Mouse (Mus musculus): ENCODE results near the gene Cenpi. TPM values are rescaled to one million over a fixed set of nuclear protein-coding genes. Genes with fewer than 3 reads are reported as not detected.
"Not testable (repeated sequence)": the region's sequence is repeated elsewhere in the genome, so short reads cannot be mapped to it uniquely, and the experiment has no call there.

Gene Cenpi
- polyA plus RNA-seq, 1 experiment from 2014 or later = 6.6 TPM

GRCm38 (mm10) chrX:134300219-134300618 is 7.7 kb upstream of the Cenpi start:
- Histone ChIP-seq H3K9ac (no peak overlapping the region), H3K4me3 (no peak overlapping the region), H3K27me3 (no peaks in the 10 kb centered on the region), H3K4me1 (replicated peaks) (peaks cover 15% of the 10 kb centered on the region), H3K36me3 (0 out of 2 replicates have a peak, but pooled peaks cover 7% of the 10 kb centered on the region), H3K27ac (replicated peaks) (no peak overlapping the region), H3K9me3 (no peaks in the 10 kb centered on the region), H3K4me2 (0 out of 2 replicates have a peak overlapping the region, but pooled peaks have one; percentile 32)
- 54% methylated on average over 5 of the region's 5 CpGs for WGBS
- ATAC-seq (ENCODE audit: low read depth) = no peak

GRCm38 (mm10) chrX:134303287-134303686 is 4.6 kb upstream of the Cenpi start:
- H3K9ac ChIP-seq = no peak overlapping the region
- no peaks in the 10 kb centered on the region for H3K27me3 ChIP-seq
- no peak overlapping the region for H3K4me2 ChIP-seq
- 94% methylated on average over 1 of the region's 1 CpGs for WGBS
- H3K9me3 ChIP-seq = no peaks in the 10 kb centered on the region
- H3K27ac ChIP-seq (replicated peaks) = no peak overlapping the region
- peaks cover 16% of the 10 kb centered on the region for H3K4me1 ChIP-seq (replicated peaks)
- 0 out of 2 replicates have a peak, but pooled peaks cover 7% of the 10 kb centered on the region for H3K36me3 ChIP-seq
- no peak for ATAC-seq (ENCODE audit: low read depth)
- H3K4me3 ChIP-seq = no peak overlapping the region

DNA sequence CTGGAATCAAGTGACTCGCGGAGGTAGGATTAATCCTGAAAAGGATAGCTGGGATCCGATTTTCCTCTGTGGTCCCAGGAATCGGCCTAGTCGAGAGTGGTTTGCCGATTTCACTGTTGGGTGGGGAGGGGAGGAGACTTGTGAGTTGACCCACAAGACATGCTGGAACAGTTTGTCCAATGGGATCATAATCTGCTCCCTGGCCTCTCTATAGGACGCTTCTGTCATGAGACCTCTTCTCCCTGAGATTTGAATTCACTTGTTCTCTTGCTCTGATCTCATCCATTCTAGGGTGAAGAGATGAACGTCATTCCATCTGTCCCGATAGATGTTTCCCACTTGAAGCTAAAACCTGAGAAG is 371 bp downstream of the Cenpi start:
- peak overlapping the region; percentile 55 for H3K4me2 ChIP-seq
- H3K36me3 ChIP-seq = 0 out of 2 replicates have a peak, but pooled peaks cover 7% of the 10 kb centered on the region
- 20% methylated on average over 9 of the region's 9 CpGs for WGBS
- H3K4me1 ChIP-seq (replicated peaks) = peaks cover 3% of the 10 kb centered on the region; the same call in 1 of the 2 replicates
- peak overlapping the region; percentile 37 for H3K4me3 ChIP-seq
- H3K9me3 ChIP-seq = no peaks in the 10 kb centered on the region
- H3K27me3 ChIP-seq = no peaks in the 10 kb centered on the region
- peak; percentile 66 for ATAC-seq (ENCODE audit: low read depth)
- peak overlapping the region; percentile 43; the same call in 1 of the 2 replicates for H3K9ac ChIP-seq
- H3K27ac ChIP-seq (replicated peaks) = no peak overlapping the region

DNA sequence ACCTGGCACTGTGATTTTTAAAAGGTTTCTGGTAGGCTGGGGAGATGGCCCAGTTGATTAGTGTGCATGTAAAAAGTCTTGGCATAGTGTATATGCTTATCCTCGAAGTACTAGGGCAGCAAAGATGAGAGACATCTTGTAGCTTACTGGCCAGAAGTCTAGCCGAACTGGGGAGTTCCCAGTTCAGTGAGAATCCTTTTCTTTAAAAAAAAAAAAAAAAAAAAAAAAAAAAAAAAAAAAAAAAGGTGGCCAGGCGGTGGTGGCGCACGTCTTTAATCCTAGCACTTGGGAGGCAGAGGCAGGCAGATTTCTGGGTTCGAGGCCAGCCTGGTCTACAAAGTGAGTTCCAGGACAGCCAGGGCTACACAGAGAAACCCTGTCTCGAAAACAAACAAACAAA is 3.3 kb downstream of the Cenpi start:
- not testable (repeated sequence) for H3K9ac ChIP-seq; H3K27ac ChIP-seq (replicated peaks); H3K4me2 ChIP-seq; H3K36me3 ChIP-seq; H3K9me3 ChIP-seq; H3K4me1 ChIP-seq (replicated peaks); H3K27me3 ChIP-seq; ATAC-seq (ENCODE audit: low read depth); H3K4me3 ChIP-seq
- WGBS = 73% methylated on average over 7 of the region's 7 CpGs

GRCm38 (mm10) chrX:134319153-134319932 is 11.5 kb downstream of the Cenpi start:
- Histone ChIP-seq H3K36me3 (no peaks in the 10 kb centered on the region), H3K27me3 (no peaks in the 10 kb centered on the region), H3K4me2 (no peak overlapping the region), H3K4me3 (no peak overlapping the region), H3K4me1 (replicated peaks) (no peaks in the 10 kb centered on the region), H3K9me3 (no peaks in the 10 kb centered on the region), H3K27ac (replicated peaks) (no peak overlapping the region), H3K9ac (no peak overlapping the region)
- no peak for ATAC-seq (ENCODE audit: low read depth)
- WGBS = 87% methylated on average over 2 of the region's 2 CpGs

DNA sequence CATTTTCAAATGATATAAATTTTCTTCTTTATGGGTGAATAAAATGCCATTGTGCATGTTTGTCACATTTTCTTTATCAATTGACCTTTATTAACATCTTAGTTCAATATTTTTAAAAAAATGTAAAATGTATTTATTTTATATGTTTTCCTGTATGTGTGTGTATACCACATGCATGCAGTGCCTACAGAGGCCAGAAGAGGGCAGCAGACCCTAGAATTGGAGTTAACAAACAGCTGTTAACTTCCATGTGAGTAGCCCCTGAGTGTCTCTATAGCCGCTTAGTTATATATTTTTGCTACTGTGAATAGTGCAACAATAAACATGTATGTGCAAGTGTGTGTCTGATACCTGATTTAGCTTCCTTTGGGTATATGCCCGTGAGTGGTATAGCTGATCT is 25.4 kb downstream of the Cenpi start:
- Histone ChIP-seq H3K9me3 (no peaks in the 10 kb centered on the region), H3K27me3 (no peaks in the 10 kb centered on the region), H3K27ac (replicated peaks) (no peak overlapping the region), H3K4me2 (no peak overlapping the region), H3K36me3 (no peaks in the 10 kb centered on the region), H3K9ac (no peak overlapping the region), H3K4me3 (no peak overlapping the region), H3K4me1 (replicated peaks) (no peaks in the 10 kb centered on the region)
- WGBS = 85% methylated on average over 2 of the region's 2 CpGs
- no peak for ATAC-seq (ENCODE audit: low read depth)

GRCm38 (mm10) chrX:134342735-134343134 is 34.9 kb downstream of the Cenpi start:
- Histone ChIP-seq H3K4me1 (replicated peaks) (no peaks in the 10 kb centered on the region), H3K27me3 (no peaks in the 10 kb centered on the region), H3K9me3 (no peaks in the 10 kb centered on the region), H3K27ac (replicated peaks) (no peak overlapping the region), H3K36me3 (no peaks in the 10 kb centered on the region), H3K4me3 (no peak overlapping the region), H3K9ac (no peak overlapping the region), H3K4me2 (no peak overlapping the region)
- WGBS = 92% methylated on average over 2 of the region's 2 CpGs
- ATAC-seq (ENCODE audit: low read depth) = no peak

DNA sequence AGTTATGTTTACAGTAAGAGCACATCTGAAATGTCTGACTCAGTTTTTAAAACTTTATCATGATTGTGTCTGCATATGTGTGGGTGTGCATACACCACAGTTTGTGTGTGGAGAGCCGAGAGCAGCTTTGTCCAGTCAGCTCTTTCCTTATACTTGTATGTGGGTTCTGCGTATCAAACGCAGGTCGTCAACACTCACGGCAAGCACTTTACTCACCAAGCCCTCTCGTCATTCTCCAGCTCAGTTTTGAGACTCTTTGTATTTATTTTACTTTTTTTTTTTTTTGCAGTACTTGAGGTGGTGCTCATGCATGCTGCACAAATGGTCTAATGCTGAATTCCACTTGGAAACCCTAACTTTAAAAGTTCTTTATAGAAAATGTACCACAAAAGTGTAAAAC is 42.3 kb downstream of the Cenpi start:
- Histone ChIP-seq H3K4me2 (no peak overlapping the region), H3K9me3 (no peaks in the 10 kb centered on the region), H3K27ac (replicated peaks) (no peak overlapping the region), H3K9ac (no peak overlapping the region), H3K4me3 (no peak overlapping the region), H3K27me3 (no peaks in the 10 kb centered on the region), H3K4me1 (replicated peaks) (no peaks in the 10 kb centered on the region), H3K36me3 (no peaks in the 10 kb centered on the region)
- 93% methylated on average over 6 of the region's 6 CpGs for WGBS
- no peak for ATAC-seq (ENCODE audit: low read depth)

- ATAC-seq (ENCODE audit: low read depth) = no peak
- H3K36me3 ChIP-seq = no peaks in the 10 kb centered on the region
- no peak overlapping the region for H3K4me3 ChIP-seq
- no peak overlapping the region for H3K9ac ChIP-seq
- H3K27me3 ChIP-seq = no peaks in the 10 kb centered on the region
- no peak overlapping the region for H3K27ac ChIP-seq (replicated peaks)
- H3K4me2 ChIP-seq = no peak overlapping the region
- no peaks in the 10 kb centered on the region for H3K9me3 ChIP-seq
- no peaks in the 10 kb centered on the region for H3K4me1 ChIP-seq (replicated peaks)
Measured at GRCm38 (mm10) chrX:134353848-134354247, 46.0 kb downstream of the Cenpi start.

- no peak for ATAC-seq (ENCODE audit: low read depth)
- Histone ChIP-seq H3K4me3 (no peak overlapping the region), H3K4me2 (no peak overlapping the region), H3K27ac (replicated peaks) (no peak overlapping the region), H3K27me3 (no peaks in the 10 kb centered on the region), H3K36me3 (no peaks in the 10 kb centered on the region), H3K9ac (no peak overlapping the region), H3K4me1 (replicated peaks) (no peaks in the 10 kb centered on the region), H3K9me3 (no peaks in the 10 kb centered on the region)
- 87% methylated on average over 4 of the region's 4 CpGs for WGBS
Measured at GRCm38 (mm10) chrX:134359336-134359735, 51.5 kb downstream of the Cenpi start.

DNA sequence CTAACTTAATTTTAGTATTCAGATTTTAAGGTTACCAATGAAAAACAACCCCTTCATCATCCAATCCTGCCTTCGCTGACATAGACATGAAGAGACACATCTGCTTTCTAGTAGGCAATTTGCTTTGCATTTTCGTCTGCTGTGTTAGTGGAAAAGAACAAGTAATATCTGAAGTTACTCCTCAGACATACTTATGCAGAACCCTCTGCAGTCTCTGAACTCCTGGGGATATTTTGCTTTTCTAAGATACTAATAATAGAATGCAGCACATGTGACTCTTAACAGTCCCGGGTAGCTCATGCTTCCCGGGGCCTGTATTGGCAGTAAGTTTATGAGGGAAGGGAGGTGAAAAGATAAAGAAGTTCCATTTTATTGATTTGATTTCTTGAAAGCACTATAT is 54.3 kb downstream of the Cenpi start:
- Histone ChIP-seq H3K36me3 (no peaks in the 10 kb centered on the region), H3K9ac (no peak overlapping the region), H3K27ac (replicated peaks) (no peak overlapping the region), H3K4me1 (replicated peaks) (no peaks in the 10 kb centered on the region), H3K4me2 (no peak overlapping the region), H3K27me3 (no peaks in the 10 kb centered on the region), H3K4me3 (no peak overlapping the region), H3K9me3 (no peaks in the 10 kb centered on the region)
- no peak for ATAC-seq (ENCODE audit: low read depth)
- 92% methylated on average over 4 of the region's 4 CpGs for WGBS

- WGBS = 100% methylated on average over 1 of the region's 1 CpGs
- ATAC-seq (ENCODE audit: low read depth) = no peak
- no peak overlapping the region for H3K27ac ChIP-seq (replicated peaks)
- H3K36me3 ChIP-seq = no peaks in the 10 kb centered on the region
- H3K27me3 ChIP-seq = no peaks in the 10 kb centered on the region
- H3K4me2 ChIP-seq = no peak overlapping the region
- H3K9me3 ChIP-seq = no peaks in the 10 kb centered on the region
- no peak overlapping the region for H3K9ac ChIP-seq
- no peaks in the 10 kb centered on the region for H3K4me1 ChIP-seq (replicated peaks)
- no peak overlapping the region for H3K4me3 ChIP-seq
Measured at GRCm38 (mm10) chrX:134365421-134365820, 57.5 kb downstream of the Cenpi start.

DNA sequence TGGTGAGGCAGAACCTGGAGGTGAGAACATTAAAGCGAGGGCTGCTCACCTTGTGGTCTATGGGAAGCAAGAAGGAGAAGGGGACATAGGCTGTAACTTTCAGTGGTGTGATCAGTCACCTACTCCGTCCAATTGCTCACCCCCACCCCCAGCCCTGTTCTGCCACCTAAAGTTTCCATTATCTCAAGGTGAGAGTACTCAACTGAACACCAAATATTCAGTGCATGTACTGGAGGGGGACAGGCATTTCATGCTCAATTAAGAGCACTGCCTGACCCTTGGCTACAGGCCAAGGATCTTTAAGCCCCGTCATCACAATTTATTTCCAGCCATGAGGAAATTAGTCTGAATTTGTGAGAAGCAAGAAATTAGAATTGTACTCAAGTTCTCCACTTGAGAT is 58.7 kb downstream of the Cenpi start:
- H3K9me3 ChIP-seq = no peaks in the 10 kb centered on the region
- no peak overlapping the region for H3K4me2 ChIP-seq
- H3K36me3 ChIP-seq = no peaks in the 10 kb centered on the region
- H3K4me3 ChIP-seq = no peak overlapping the region
- no peaks in the 10 kb centered on the region for H3K4me1 ChIP-seq (replicated peaks)
- ATAC-seq (ENCODE audit: low read depth) = no peak
- no peaks in the 10 kb centered on the region for H3K27me3 ChIP-seq
- no peak overlapping the region for H3K27ac ChIP-seq (replicated peaks)
- no peak overlapping the region for H3K9ac ChIP-seq
- WGBS = 76% methylated on average over 3 of the region's 3 CpGs
